ENCODE assay signal across 21 mouse cellular contexts in the genomic region with DNA sequence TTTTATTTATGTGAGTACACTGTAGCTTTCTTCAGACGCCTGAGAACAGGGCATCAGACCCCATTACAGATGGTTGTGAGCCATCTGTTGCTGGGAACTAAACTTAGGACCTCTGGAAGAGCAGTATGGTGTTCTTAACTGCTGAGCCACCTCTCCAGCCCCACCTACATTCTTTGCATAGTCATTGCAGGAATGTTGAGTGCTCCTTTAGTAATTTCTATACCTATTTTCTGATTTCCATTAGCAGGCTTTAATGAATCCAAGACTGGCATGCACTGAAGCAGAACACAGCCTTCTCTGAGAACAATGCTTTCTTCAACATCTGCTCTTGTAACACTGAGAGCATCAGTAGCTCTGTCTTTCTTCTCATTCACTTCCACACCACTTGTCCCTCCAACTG.
"Had no signal": no experiment of that assay in that cellular context is flagged by ENCODE, and none has a peak within 500 bp of the region (broad histone marks: within the 10 kb centered on the region; RNA-seq: fewer than 3 reads in every experiment).

No protein-coding gene starts in this region.

- H3K9me3 ChIP-seq: limb, embryonic 10.5 days; limb, embryonic 13.5 days; liver, embryonic 12.5 days; liver, embryonic 15.5 days; midbrain, embryonic 12.5 days; midbrain, embryonic 15.5 days; neural tube, embryonic 12.5 days; neural tube, embryonic 15.5 days had no signal

- H3K27me3 ChIP-seq: liver, embryonic 12.5 days; liver, embryonic 15.5 days; midbrain, embryonic 12.5 days; midbrain, embryonic 15.5 days; neural tube, embryonic 12.5 days; neural tube, embryonic 15.5 days had no signal

- DNase-seq: kidney, adult 2 months; kidney, postnatal 25 days; layer of hippocampus, adult 9-11 months; liver; lung, embryonic 14.5 days; retina, postnatal 1 day; right cerebral cortex, postnatal 25 days; thymus, adult 2 months; thymus, postnatal 25 days had no signal

- H3K4me3 ChIP-seq: layer of hippocampus, adult 2 months; limb, embryonic 10.5 days; limb, embryonic 13.5 days; liver, embryonic 12.5 days; liver, embryonic 15.5 days; midbrain, embryonic 12.5 days; midbrain, embryonic 15.5 days; neural tube, embryonic 12.5 days; neural tube, embryonic 15.5 days had no signal

- ATAC-seq: intestine, postnatal 0 days; liver, embryonic 12.5 days; midbrain, embryonic 15.5 days had no signal

- H3K36me3 ChIP-seq: limb, embryonic 10.5 days; limb, embryonic 13.5 days; liver, embryonic 12.5 days; liver, embryonic 15.5 days; midbrain, embryonic 12.5 days; midbrain, embryonic 15.5 days; neural tube, embryonic 12.5 days; neural tube, embryonic 15.5 days had no signal

- H3K9ac ChIP-seq: limb, embryonic 13.5 days; liver, embryonic 12.5 days; liver, embryonic 15.5 days; lung, embryonic 14.5 days; midbrain, embryonic 12.5 days; midbrain, embryonic 15.5 days; neural tube, embryonic 12.5 days; neural tube, embryonic 15.5 days had no signal

- H3K27ac ChIP-seq: kidney, postnatal 0 days; layer of hippocampus, adult 2 months; limb, embryonic 10.5 days; limb, embryonic 13.5 days; liver, embryonic 12.5 days; liver, embryonic 15.5 days; macrophage; midbrain, embryonic 12.5 days; midbrain, embryonic 15.5 days; neural tube, embryonic 12.5 days; neural tube, embryonic 15.5 days had no signal

- H3K4me1 ChIP-seq: midbrain, embryonic 12.5 days; midbrain, embryonic 15.5 days; neural tube, embryonic 12.5 days; neural tube, embryonic 15.5 days had no signal

- H3K4me2 ChIP-seq: limb, embryonic 13.5 days; liver, embryonic 12.5 days; liver, embryonic 15.5 days; lung, embryonic 14.5 days; midbrain, embryonic 12.5 days; midbrain, embryonic 15.5 days; neural tube, embryonic 12.5 days; neural tube, embryonic 15.5 days had no signal
